Mouse (Mus musculus): ENCODE data around the gene Pabpn1l.

- no peak for TF ChIP-seq CTCF (IDR thresholded peaks at IDR 0.05; ENCODE audit: extremely low read depth, insufficient read depth, insufficient read length, insufficient replicate concordance)
- TF ChIP-seq POLR2A (IDR thresholded peaks at IDR 0.05; ENCODE audit: low read depth, low read length), result no peak
Measured at GRCm38 (mm10) chr8:122636803-122637175, 14.2 kb upstream of the Pabpn1l start.

Measured in spleen, adult 2 months (tissue).